Mouse (Mus musculus): ENCODE results near the gene Tenm3. TPM values are rescaled to one million over a fixed set of nuclear protein-coding genes. Genes with fewer than 3 reads are reported as not detected.

The Tenm3 gene
- polyA plus RNA-seq, 1 experiment from 2014 or later, result 36.8 TPM

DNA sequence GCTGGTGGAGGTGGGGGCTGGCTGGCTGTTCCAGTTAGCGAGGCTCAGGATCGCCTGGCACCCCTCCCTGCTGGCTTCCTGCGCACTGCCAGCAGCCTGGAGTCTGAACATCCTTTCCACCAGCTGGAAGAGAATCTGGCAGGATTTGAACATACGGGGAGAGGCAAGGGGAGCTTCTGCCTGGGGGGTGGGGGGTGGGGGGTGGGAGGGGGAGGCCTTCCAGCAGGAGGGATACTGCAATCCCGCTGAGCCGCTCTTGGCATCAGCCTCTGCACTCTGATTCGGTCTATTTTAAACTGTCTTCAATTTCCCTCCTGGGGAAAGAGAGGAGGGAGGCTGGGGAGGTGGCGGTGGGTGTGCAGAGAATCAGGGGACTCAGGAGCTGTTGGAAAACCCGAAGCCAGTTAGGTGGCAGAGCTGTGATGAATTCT is 628.7 kb downstream of the Tenm3 start:
- Histone ChIP-seq H3K27ac (no peak overlapping the region), H3K4me3 (no peak overlapping the region), H3K27me3 (replicated peaks) (no peaks in the 10 kb centered on the region), H3K9me3 (no peaks in the 10 kb centered on the region), H3K36me3 (no peaks in the 10 kb centered on the region), H3K4me1 (no peaks in the 10 kb centered on the region), H3K9ac (no peak overlapping the region), H3K4me2 (replicated peaks) (no peak overlapping the region)
- ATAC-seq (ENCODE audit: low FRiP score, low read depth), result no peak
- 48% methylated on average over 9 of the region's 9 CpGs for WGBS

DNA sequence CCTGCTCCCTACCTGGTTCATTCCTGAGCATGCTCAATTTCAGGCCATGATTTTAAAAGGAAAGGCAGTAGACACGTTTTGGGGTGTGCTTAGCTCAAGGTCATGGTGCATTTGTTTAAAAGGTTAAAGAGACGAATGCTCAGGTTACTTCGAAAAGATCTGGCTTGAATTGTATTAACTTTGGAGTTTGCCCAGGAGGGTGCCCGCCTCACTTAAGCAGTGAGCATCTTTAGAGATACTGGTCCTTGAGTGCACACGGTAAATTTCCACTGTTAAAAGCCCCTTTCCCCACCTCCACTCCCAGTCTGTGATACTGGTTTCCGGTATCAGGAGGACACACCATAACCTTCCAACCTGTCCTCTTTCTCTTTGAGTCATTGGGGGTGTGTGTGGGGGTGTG is 629.4 kb downstream of the Tenm3 start:
- Histone ChIP-seq H3K36me3 (no peaks in the 10 kb centered on the region), H3K9ac (no peak overlapping the region), H3K27ac (no peak overlapping the region), H3K27me3 (replicated peaks) (no peaks in the 10 kb centered on the region), H3K4me2 (replicated peaks) (no peak overlapping the region), H3K4me1 (no peaks in the 10 kb centered on the region), H3K9me3 (no peaks in the 10 kb centered on the region), H3K4me3 (no peak overlapping the region)
- no peak for ATAC-seq (ENCODE audit: low FRiP score, low read depth)
- WGBS, result 69% methylated on average over 6 of the region's 6 CpGs

DNA sequence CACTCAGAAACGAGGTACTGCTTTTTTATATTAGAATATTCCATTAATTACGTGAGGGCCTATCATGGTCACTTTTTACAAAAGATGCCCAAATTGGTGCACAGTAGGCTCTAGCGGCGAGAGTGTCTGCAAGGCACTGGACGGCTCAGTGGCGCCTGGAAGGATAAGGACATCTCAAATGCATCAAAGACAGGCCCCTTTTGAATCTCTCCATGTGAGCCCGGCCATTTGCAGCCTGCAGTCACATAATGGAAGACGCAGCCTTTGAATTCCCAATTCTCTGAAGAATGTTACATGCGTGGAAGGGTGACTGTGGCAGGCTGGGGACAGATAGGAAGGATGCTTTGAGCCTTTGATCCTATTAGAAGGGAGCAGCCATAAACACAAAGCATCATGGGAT is 631.8 kb downstream of the Tenm3 start:
- Histone ChIP-seq H3K9ac (no peak overlapping the region), H3K36me3 (no peaks in the 10 kb centered on the region), H3K27me3 (replicated peaks) (no peaks in the 10 kb centered on the region), H3K4me1 (no peaks in the 10 kb centered on the region), H3K4me3 (no peak overlapping the region), H3K27ac (no peak overlapping the region), H3K4me2 (replicated peaks) (no peak overlapping the region), H3K9me3 (no peaks in the 10 kb centered on the region)
- ATAC-seq (ENCODE audit: low FRiP score, low read depth), result no peak
- 73% methylated on average over 9 of the region's 9 CpGs for WGBS

DNA sequence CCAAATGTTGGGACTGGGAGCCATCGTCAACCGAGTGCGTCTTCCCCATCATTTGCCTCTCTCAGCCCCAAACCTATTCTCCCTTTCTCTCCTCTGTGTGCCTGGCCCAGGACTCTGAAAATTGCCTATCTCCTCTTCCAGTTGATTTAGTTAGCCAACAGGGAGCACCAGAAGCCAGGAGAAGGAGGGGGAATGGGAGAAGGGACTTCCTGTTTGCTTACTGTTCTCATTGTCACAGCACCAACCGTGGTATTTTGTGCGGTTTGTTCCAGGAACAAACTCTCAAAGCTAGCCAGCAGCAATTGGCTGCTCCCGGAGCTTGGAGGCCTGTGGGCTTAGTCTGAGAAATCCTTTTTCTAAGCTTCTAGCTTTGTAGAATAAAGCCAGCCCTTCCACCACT is 636.2 kb downstream of the Tenm3 start:
- no peak overlapping the region for H3K9ac ChIP-seq
- no peaks in the 10 kb centered on the region for H3K9me3 ChIP-seq
- peaks cover 14% of the 10 kb centered on the region for H3K4me1 ChIP-seq
- no peaks in the 10 kb centered on the region for H3K36me3 ChIP-seq
- H3K4me3 ChIP-seq, result no peak overlapping the region
- no peak for ATAC-seq (ENCODE audit: low FRiP score, low read depth)
- H3K27me3 ChIP-seq (replicated peaks), result no peaks in the 10 kb centered on the region
- no peak overlapping the region for H3K27ac ChIP-seq
- 87% methylated on average over 6 of the region's 6 CpGs for WGBS
- H3K4me2 ChIP-seq (replicated peaks), result no peak overlapping the region

DNA sequence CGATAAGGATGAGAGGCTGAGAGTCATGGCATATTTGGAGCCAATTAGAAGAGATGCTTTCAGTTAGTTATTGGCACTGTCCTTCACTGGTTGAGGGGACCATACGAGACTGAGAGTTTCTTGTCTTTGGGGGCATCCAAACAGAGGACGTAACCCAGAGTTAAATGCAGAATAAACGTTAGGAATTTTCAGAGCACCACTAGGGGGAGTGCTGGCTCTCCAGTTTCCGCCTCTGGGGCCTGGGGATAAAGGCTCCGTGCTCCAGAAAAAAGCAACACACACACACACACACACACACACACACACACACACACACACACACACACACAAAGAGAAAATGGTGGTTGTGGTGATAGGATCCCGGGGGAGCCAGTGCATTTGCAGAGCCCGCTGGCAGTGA is 636.8 kb downstream of the Tenm3 start:
- no peak overlapping the region for H3K27ac ChIP-seq
- peaks cover 14% of the 10 kb centered on the region for H3K4me1 ChIP-seq
- H3K36me3 ChIP-seq, result no peaks in the 10 kb centered on the region
- H3K9ac ChIP-seq, result no peak overlapping the region
- ATAC-seq (ENCODE audit: low FRiP score, low read depth), result no peak
- WGBS, result 69% methylated on average over 8 of the region's 8 CpGs
- no peaks in the 10 kb centered on the region for H3K9me3 ChIP-seq
- H3K27me3 ChIP-seq (replicated peaks), result no peaks in the 10 kb centered on the region
- no peak overlapping the region for H3K4me3 ChIP-seq
- no peak overlapping the region for H3K4me2 ChIP-seq (replicated peaks)

DNA sequence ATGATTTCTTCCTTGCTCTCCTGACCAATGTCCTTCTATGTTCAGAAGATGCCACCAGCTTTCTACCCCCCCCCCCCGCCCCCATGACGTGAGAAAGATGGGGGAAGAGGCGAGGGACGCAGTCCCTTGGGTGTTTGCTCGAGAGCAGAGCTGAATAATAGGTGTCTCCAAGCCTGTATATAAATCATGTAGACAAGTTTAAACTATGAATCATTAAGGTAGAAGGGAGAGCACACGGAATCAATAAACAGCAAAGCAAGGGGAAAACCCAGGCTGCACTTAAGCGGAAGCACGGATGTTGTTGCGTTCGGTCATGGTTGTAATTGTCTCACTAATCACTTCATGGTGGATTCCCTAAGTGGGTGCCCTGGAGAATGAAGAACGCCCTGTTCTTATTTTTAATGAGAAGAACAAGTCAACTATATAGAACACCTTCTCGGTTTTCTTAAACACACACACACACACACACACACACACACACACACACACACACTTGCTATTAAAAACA is 638.9 kb downstream of the Tenm3 start:
- WGBS, result 33% methylated on average over 12 of the region's 12 CpGs
- H3K4me3 ChIP-seq, result no peak overlapping the region
- no peaks in the 10 kb centered on the region for H3K36me3 ChIP-seq
- ATAC-seq (ENCODE audit: low FRiP score, low read depth), result peak; percentile 48
- peaks cover 14% of the 10 kb centered on the region for H3K4me1 ChIP-seq
- H3K9me3 ChIP-seq, result no peaks in the 10 kb centered on the region
- no peaks in the 10 kb centered on the region for H3K27me3 ChIP-seq (replicated peaks)
- H3K9ac ChIP-seq, result no peak overlapping the region
- H3K4me2 ChIP-seq (replicated peaks), result 0 out of 2 replicates have a peak overlapping the region, but pooled peaks have one; percentile 22
- H3K27ac ChIP-seq, result no peak overlapping the region

DNA sequence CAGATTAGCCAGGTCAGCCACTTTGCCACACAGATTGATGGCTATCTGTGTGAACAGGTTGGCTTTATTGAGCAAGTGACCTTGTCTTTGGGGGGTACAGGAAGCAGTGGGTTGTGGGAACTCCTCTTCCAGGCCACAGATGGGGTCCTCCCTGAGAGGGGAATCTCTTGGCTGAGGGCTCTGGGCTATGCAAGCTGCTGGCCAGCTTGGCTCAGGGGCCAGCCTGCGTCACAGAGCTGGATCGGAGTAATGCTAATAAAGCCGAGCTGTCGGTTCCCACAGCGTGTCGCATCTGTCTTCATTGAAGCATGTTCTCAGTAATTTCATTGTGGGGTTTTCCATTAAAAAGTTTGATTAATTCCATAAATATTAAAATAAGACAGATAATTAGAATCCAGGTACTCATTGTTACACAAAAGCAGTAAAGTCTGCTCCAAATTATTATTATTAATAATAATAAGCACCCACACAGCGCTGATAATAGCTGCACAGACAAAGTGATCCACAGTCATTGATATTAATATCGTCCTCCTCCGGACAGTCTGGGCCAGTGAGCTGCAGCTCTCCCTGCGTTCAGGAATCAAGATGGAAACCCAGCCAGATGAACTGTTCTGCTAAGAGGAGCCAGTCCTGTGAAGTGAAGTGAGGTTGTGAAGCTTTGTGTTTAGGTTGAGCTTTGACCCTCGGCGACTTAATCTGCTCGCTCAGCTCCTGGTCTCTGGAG is 639.5 kb downstream of the Tenm3 start:
- Histone ChIP-seq H3K27me3 (replicated peaks) (no peaks in the 10 kb centered on the region), H3K9me3 (no peaks in the 10 kb centered on the region), H3K9ac (no peak overlapping the region), H3K27ac (no peak overlapping the region), H3K4me1 (peaks cover 14% of the 10 kb centered on the region), H3K4me3 (no peak overlapping the region), H3K4me2 (replicated peaks) (0 out of 2 replicates have a peak overlapping the region, but pooled peaks have one; percentile 22), H3K36me3 (no peaks in the 10 kb centered on the region)
- peak; percentile 85 for ATAC-seq (ENCODE audit: low FRiP score, low read depth)
- WGBS, result 61% methylated on average over 13 of the region's 13 CpGs

DNA sequence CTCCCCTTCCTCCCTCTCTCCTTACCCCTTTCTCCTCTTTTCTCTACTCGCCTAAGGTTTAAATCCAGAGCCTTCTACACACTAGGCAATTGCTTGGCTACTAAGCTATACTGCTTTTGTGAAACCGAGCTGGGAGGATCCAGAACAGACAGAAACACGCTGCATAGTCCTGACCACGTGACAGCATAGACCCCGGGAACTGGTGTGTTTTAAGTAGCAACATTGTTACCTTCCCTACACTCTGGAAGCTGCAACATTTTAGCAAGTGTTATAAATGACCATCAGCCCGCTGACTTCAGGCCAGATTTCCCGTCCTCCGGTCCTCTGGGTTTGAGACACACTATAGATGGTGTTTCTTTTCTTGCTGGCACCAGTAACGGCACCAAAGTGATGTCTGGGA is 640.1 kb downstream of the Tenm3 start:
- peaks cover 14% of the 10 kb centered on the region for H3K4me1 ChIP-seq
- no peaks in the 10 kb centered on the region for H3K36me3 ChIP-seq
- WGBS, result 78% methylated on average over 9 of the region's 9 CpGs
- H3K27ac ChIP-seq, result no peak overlapping the region
- no peak overlapping the region for H3K4me2 ChIP-seq (replicated peaks)
- ATAC-seq (ENCODE audit: low FRiP score, low read depth), result 0 out of 2 replicates have a peak, but pooled peaks have one; percentile 14
- no peaks in the 10 kb centered on the region for H3K27me3 ChIP-seq (replicated peaks)
- H3K9me3 ChIP-seq, result no peaks in the 10 kb centered on the region
- H3K4me3 ChIP-seq, result no peak overlapping the region
- H3K9ac ChIP-seq, result no peak overlapping the region

DNA sequence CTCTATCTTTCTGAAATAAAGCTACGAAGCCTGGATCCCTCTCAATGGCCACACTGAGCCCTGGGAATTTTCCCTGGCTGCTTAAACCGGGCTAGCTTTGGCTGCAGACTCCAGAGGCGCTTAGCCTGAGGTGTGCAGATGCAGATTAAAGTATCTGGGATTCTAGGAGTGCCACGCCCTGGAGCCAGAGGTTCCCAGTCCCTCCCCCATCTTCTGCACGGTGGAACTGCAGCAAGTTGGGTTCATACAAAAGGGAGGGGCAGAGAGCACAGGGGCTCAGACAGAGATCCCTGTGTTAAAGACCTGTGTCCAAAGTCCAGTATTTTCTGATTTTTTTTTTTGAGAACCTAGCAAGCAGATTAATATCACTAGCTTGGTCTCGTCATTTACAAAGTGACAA is 640.6 kb downstream of the Tenm3 start:
- Histone ChIP-seq H3K27me3 (replicated peaks) (no peaks in the 10 kb centered on the region), H3K4me1 (peaks cover 14% of the 10 kb centered on the region), H3K27ac (no peak overlapping the region), H3K9ac (no peak overlapping the region), H3K4me3 (no peak overlapping the region), H3K4me2 (replicated peaks) (no peak overlapping the region), H3K36me3 (no peaks in the 10 kb centered on the region), H3K9me3 (no peaks in the 10 kb centered on the region)
- no peak for ATAC-seq (ENCODE audit: low FRiP score, low read depth)
- 62% methylated on average over 6 of the region's 6 CpGs for WGBS

DNA sequence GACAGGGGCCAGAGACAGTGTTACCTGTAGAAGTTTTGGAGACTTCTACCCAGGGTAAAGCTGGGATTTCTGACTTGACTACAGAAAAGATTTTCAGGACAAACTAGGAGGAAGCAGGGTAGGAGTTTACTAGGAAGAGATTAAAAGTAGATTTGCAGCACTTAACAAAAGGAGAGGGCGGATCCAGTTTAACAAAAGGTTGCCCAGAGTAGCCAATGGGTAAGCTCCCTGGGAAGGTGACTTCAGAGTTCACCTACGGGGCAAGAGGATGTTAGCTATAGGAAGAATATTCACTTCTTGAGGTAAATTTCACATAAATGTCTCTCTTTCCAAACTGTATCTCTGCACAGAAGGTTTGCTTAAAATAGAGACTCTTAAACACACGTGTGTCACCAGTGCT is 641.1 kb downstream of the Tenm3 start:
- Histone ChIP-seq H3K27me3 (replicated peaks) (no peaks in the 10 kb centered on the region), H3K27ac (no peak overlapping the region), H3K4me2 (replicated peaks) (no peak overlapping the region), H3K4me1 (peaks cover 14% of the 10 kb centered on the region), H3K9ac (no peak overlapping the region), H3K4me3 (no peak overlapping the region), H3K36me3 (no peaks in the 10 kb centered on the region), H3K9me3 (no peaks in the 10 kb centered on the region)
- no peak for ATAC-seq (ENCODE audit: low FRiP score, low read depth)
- WGBS, result 52% methylated on average over 3 of the region's 3 CpGs

DNA sequence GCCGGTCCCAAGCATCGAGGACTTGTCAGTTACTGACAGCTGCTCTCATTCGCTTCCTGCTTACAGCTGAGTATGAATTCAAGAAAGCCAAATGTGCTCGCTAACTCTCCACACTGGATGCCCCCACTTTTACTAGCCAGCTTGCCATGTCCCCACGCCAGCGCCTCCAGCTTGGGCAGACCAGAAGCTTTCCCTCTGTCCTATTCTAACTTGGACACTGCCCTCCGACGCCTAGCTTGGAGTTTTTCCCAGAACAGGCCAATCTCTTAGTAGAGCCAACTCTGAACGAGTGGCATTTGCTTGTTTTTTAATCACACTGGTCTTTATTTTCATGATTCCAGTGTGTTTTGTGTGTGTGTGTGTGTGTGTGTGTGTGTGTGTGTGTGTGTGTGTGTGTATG is 644.6 kb downstream of the Tenm3 start:
- no peak for ATAC-seq (ENCODE audit: low FRiP score, low read depth)
- Histone ChIP-seq H3K4me3 (no peak overlapping the region), H3K9me3 (no peaks in the 10 kb centered on the region), H3K4me1 (peaks cover 5% of the 10 kb centered on the region), H3K27ac (no peak overlapping the region), H3K36me3 (no peaks in the 10 kb centered on the region), H3K27me3 (replicated peaks) (no peaks in the 10 kb centered on the region), H3K9ac (no peak overlapping the region), H3K4me2 (replicated peaks) (no peak overlapping the region)
- WGBS, result 91% methylated on average over 9 of the region's 9 CpGs

DNA sequence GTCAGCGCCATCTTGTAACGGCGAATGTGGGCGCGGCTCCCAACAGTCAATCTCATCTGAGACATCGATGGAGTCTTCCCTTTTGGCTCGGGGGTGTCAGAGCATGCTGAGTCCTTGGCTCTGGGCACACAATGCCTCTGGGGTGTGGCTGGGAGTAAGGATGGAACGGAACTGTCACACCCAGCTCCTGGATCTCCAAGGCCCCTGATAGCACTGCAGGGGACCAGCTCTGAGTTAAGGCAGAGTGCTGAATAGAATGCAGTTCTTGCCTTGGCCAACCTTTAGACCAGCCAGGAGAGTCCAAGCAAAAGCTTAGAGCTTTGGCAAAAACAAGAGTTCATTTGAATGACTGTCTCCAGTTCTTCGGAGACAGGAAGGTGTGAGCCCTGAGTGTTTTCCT is 647.8 kb downstream of the Tenm3 start:
- WGBS, result 96% methylated on average over 9 of the region's 9 CpGs
- no peaks in the 10 kb centered on the region for H3K9me3 ChIP-seq

DNA sequence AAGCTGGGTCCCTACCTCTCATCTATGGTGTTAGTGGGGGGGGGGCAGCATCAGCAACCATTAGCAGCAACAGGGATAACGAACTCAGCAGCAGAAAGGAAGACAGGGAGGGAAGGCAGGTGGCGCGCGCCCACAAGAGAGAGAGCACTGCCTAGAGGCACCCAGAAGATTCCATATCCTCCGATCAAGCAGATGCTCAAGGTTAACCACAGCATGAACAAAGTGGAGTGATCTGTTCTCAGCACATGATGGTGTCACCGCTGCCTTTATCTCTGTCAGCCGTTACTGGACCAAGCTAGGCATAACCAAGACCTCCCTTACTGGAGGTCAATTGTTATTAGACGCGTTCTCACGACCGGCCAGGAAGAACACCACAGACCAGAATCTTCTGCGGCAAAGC is 655.2 kb downstream of the Tenm3 start:
- Histone ChIP-seq H3K9ac (no peak overlapping the region), H3K4me2 (replicated peaks) (no peak overlapping the region), H3K27me3 (replicated peaks) (no peaks in the 10 kb centered on the region), H3K9me3 (no peaks in the 10 kb centered on the region), H3K27ac (no peak overlapping the region), H3K36me3 (no peaks in the 10 kb centered on the region), H3K4me3 (no peak overlapping the region), H3K4me1 (no peaks in the 10 kb centered on the region)
- WGBS, result 96% methylated on average over 12 of the region's 12 CpGs
- no peak for ATAC-seq (ENCODE audit: low FRiP score, low read depth)

More for the DNA sequence above, 647.8 kb downstream of the Tenm3 start:
- Histone ChIP-seq H3K36me3 (no peaks in the 10 kb centered on the region), H3K4me3 (no peak overlapping the region), H3K27me3 (replicated peaks) (no peaks in the 10 kb centered on the region), H3K4me2 (replicated peaks) (no peak overlapping the region), H3K9ac (no peak overlapping the region), H3K27ac (no peak overlapping the region), H3K4me1 (no peaks in the 10 kb centered on the region)
- ATAC-seq (ENCODE audit: low FRiP score, low read depth), result no peak
